Mouse (Mus musculus): ENCODE results near the gene Coa5. TPM values are rescaled to one million over a fixed set of nuclear protein-coding genes. Genes with fewer than 3 reads are reported as not detected.

Gene Coa5
- polyA plus RNA-seq (2017; shearing (Covaris generic)) = 90.4 TPM

DNA sequence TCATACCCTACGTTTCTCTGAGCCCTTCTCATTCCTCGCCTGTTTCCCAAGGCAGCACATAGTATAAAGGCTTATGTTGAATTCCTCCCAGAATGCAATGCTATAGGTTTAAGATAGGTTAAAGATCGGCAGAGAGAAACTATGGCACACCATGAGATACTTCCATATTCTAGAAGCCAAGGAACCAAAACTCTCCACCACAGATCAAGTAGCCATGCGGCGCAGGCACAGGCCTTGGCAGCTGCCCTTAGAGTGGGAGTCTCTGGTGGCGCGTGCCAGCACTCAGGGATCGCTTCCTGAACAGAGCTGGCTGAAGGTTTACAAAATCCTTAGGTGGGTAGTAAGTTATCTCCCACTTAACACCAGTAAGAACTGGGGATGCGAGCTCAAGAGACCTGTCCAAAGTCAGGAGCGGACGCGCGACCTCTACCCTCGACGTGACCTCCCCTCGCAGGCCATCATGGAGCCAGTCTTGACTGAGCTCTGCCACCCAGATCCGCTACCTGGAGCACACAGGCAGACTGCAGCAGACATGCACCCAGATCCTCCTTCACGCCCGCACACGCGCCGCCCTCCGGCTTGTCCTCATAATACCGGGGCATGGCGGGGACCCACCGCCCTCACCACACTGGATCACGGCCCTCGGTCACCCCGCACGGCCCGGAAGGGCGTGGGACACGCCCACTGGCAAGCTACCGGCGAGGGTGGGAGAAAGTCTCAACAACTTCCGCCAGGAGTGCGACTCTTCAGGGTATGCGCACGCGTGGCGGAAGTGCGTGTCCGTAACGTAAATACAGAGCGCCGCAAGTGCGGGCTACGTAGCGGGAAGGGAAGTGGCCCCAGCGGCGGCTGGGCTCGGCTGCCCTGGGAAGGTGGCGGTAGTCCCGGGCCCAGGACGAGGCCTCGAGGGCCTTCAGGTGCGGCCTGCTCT lies at the start of gene Coa5, which contains the start of gene Unc50:
Coa5 (minus strand) TSS at position 738 of the 931 bp plus-strand sequence.
Unc50 (plus strand) TSS at position 774 of the 931 bp plus-strand sequence.

Other genes starting within 250 kb of the Coa5 start
- gene Cnga3, start 215.7 kb downstream of the Coa5 start, polyA plus RNA-seq (2017; shearing (Covaris generic)) = not detected
- 27.7 TPM for gene Inpp4a, start 130.2 kb downstream of the Coa5 start, polyA plus RNA-seq (2017; shearing (Covaris generic))
- 110 TPM for gene Unc50, start within 50 bp of the Coa5 start, polyA plus RNA-seq (2017; shearing (Covaris generic))
- 17.7 TPM for gene Mgat4a, start 110.9 kb upstream of the Coa5 start, polyA plus RNA-seq (2017; shearing (Covaris generic))

Measured in inflammation-experienced regulatory T-cells, adult 16 weeks (primary cell).